Mouse (Mus musculus) 3T3-L1 (cell line): ENCODE measurements around the gene Ehd3.
"Not testable (repeated sequence)": the region's sequence is repeated elsewhere in the genome, so short reads cannot be mapped to it uniquely, and the experiment has no call there.

Experiments used
- DNase-seq: peaks from one replicate; pipeline ENCODE4 v3.0.0-alpha.2; 2015; ENCODE audit warnings: low read depth, low spot score

Ehd3 gene

GRCm38 (mm10) chr17:73824022-73824340, 20.0 kb downstream of the Ehd3 start:
- no peak for DNase-seq

DNA sequence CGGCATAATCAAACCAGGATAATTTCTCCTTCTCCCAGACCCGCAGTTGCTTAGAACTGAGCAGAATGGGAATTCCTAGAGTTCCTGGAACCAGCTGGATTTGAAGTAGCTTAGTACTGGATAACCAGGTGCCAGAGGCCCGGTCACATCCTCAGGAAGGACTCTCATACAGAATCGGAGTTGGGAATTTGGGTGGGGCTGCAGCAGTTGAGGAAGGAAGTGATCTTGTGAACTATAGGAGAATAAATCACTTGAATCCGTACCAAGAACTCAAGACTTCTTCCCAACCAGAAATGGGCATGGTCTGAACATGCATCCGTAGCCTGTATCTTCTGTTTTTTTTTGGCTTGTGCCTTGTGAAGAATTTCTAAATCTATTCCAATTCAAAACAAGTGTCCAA, 22.2 kb downstream of the Ehd3 start:
- DNase-seq = no peak

GRCm38 (mm10) chr17:73827446-73827845, 23.5 kb downstream of the Ehd3 start:
- no peak for DNase-seq

DNA sequence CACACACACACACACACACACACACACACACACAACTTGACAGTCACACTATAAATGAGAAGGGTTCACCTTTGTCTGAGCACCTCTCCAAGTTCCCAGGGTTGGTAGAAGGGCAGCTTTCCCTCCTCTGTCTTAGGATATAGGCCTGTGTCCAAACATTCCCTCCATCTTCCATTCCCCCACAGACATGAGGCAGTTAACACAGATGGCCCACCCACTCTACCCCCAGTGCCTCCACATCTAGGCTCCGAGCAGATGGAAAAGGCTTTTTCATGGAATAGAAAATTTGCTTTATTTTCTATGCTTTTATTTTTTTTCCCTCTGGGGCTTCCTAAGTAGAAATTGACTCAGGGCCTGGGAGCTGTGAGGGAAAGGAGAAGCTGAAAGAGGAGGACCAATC, 26.6 kb downstream of the Ehd3 start:
- DNase-seq = no peak

GRCm38 (mm10) chr17:73831427-73831826, 27.5 kb downstream of the Ehd3 start:
- DNase-seq = no peak

DNA sequence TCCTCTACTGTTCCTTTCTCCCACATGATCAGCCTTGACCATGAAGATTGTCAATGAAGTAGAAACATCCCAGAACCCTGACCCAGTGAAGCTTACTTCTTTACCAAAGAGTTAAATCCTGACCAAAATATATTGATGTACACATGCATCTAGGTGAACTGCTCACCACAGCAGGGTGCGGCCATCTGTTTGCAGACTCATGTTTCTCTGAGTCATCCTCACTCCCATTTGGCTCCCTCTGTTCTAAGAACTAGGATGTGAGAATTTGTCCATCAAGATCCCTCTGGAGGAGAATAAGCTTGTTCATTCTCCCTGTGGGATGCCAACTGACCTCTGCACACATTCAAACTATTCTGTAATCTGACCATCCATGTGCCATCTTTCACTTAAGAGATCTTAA, 29.0 kb downstream of the Ehd3 start:
- DNase-seq = peak; percentile 73

DNA sequence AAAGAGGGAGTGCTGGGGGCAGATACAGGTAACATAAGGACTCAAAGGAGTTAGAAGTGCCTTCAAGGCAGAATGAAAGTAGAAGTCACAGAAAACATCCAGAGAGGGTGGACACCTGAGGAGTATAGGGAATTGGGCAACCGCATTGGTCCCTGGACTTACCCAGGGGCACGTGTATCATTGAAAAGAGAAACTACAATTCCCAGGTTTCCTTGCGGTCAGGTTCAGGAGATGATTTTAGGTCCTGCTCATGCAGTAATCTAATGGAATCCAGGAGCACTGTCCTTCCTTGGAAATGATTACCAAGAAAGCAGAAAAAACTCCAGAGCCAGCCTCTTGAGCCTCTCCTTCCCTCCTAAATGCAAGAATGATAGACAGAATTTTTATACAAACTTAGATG, 29.5 kb downstream of the Ehd3 start:
- no peak for DNase-seq

DNA sequence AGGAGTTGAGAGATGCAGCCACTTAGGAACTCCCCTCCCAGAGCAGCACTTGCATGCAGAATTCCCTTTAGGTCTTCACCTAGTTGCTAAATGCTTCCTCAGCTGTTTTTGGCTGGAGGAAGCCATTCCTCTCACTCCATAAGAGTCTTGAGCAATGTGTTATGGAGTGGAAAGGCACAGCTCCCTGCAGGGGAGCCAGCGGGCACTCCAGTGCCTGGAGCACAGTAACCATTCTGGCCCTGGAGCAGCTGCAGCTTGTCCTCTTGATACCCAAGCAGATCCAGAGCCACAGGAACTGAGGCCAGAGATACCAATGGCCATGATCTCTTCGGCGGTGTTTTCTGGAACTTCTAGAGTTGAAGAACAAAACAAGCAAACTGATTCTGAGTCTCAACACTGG, 32.7 kb downstream of the Ehd3 start:
- peak; percentile 27 for DNase-seq

- DNase-seq = no peak
Measured at GRCm38 (mm10) chr17:73837244-73837643, 33.3 kb downstream of the Ehd3 start.

GRCm38 (mm10) chr17:73839086-73839835, 35.3 kb downstream of the Ehd3 start:
- no peak for DNase-seq

DNA sequence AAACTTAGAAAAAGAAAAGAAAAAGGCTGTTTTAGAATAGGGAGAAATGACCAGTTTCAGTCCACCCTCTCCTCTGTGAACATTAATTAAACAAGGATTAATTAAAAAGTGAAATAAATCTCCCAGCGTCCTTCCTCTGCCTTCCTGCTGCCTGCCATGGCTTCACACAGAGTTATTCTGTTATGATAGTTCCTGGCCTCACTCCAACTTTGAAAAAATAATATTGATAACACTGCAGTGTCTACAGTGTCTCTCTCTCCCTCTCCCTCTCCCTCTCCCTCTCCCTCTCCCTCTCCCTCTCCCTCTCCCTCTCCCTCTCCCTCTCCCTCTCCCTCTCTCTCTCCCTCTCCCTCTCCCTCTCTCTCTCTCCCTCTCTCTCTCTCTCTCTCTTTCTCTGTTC, 35.9 kb downstream of the Ehd3 start:
- not testable (repeated sequence) for DNase-seq

DNA sequence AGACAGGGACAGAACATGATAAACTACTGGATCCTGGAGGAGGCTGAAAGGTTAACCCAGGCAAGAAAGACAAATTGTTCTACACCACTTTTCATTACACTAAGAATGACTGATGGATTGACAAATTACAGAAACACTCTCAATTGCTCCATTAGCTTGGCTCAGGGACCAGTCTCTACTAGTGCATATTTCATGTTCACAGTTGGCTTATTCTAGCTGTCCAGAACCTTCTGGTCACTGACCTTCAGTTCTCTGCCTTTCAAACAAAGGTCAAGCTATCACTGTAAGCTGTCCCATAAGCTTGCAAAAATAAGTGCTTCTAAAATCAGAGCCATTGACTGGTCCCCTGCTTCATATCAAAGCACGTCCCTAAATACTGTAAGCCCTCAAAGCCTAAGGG, 39.0 kb downstream of the Ehd3 start:
- no peak for DNase-seq

- DNase-seq = no peak
Measured at GRCm38 (mm10) chr17:73845632-73846031, 41.7 kb downstream of the Ehd3 start.

DNA sequence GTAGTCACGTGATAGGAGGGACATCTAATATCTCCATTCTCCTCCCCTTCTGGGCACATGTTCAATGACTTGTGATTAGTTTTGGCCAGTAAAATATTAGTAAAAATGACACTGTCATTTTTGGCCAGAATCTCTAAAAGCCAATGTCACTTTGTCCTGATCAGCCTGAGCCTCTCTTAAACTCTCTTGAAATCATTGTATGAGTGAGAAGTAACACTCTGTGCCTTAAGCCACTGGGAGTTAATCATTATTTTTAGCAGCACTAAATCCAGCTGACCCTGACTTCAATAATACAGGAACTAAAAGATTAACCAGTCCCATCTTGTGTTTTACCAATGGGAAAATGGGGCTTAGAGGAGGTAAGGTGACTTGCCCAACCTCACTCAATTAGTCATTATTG, 43.5 kb downstream of the Ehd3 start:
- no peak for DNase-seq

GRCm38 (mm10) chr17:73853041-73853440, 49.1 kb downstream of the Ehd3 start:
- no peak for DNase-seq

DNA sequence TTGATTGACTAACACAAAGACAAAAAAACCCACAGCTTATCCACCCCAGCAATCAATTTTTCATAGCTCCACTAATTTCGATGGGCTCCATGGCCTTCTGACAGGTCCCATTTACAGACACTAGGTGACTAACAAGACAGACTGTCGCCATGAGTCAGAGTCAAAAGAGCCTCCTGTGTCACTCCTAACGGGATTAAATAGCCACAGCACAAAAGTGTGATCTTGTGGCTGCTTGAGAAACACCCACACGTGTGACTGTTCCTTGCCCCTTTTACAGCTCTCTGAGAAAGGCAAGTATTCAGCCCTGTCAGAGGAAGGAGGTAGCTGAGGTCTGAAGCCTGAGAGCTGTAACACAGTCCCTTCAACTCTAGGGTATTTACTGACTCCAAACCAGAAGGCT, 49.8 kb downstream of the Ehd3 start:
- peak; percentile 36 for DNase-seq

DNA sequence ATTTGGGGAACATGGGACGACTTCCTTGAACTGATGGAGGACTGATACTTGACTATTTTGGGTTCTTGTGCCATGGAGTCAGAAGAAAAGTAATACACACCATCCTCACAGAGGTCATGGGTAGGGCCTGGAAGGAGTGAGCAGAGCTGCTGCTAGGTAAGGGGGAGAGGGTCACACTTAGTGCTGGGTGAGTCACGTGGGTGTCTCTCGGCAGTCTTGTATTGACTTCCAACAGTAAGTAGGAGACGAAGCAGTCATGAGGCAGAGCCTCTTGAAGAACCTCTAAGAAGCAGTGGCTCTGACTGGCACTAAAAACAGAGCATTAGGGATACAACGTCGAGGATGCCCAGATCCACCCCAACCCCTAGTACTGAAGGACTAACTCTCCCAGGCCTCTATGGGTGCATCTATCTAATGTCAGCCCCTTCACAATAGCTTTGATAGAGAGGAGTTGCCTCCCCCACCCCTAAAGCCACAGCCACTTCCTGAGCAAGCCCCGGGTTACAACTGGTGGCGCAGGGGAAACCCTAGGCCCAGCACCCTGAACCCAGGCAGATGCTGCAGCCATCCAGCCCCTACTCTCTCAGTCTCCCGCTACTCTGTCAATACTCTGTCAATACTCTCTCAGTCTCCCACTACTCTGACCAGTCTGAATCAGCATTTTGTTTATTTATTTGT, 65.2 kb downstream of the Ehd3 start:
- DNase-seq = no peak

DNA sequence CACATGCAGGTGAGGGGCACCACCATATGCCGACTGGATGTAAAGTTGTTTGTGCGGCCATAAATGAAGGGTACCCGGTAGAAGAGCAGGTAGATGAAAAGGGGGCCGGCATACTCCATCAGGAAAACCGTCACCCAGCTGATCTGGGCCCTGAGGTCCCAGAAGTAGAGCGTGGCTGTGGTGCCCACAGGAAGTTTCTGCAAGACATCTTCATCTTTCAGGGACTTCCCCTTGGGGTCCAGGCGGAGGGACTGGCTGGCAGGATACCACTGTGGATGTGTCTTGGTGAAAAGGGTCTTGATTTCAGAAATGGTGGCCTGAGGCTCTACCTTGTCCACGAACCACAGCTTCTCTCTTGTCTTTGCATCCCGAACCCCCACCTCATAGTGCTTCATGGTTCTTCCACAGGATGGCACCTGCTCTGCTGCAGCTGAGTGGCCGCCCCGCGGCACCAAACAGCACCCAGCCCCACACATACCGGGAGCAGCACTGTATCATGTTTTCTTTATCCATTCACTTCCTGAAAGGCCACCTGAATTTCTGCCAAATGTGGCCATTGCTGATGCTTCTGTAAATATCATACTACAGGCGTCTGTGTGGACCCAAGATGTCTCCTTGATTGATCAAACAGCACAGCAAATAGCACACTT, 67.1 kb downstream of the Ehd3 start:
- no peak for DNase-seq

DNA sequence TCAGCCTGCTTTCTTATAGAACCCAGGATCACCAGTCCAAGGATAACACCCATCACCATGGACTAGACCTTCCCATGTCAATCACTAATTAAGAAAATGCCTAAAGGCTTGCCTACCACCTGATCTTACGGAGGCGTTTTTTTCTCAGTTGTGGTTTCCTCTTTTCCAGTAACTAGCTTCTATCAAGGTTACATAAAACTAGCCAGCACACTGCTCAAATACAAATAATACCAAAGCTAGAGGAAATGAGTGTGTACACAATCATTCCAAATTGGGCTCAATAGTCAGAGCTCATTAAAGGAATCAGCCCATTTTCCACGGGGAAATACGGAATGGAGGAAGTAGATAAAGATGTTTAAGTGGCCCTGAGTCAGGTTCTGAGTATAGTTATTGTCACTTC, 71.3 kb downstream of the Ehd3 start:
- DNase-seq = no peak

DNA sequence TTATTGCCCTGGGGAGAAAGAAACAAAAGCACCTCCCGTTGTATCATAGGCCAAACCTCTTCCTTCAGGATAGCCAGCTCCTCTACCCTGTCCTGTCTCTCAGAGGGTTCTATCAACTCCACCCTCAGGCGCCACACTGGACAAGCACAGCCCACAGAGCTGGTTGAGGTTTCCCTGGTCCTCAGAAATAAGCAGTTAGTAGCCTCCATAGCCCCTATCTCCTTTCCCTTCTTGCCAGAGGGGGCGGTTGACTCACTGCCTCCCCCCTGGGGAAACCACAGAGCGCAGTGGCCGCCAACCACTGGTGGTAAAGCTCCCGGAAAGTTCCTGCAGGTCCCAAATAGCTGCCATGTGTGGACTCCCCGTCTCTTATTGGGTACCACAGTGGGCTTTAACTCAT, 71.7 kb downstream of the Ehd3 start:
- DNase-seq = no peak

DNA sequence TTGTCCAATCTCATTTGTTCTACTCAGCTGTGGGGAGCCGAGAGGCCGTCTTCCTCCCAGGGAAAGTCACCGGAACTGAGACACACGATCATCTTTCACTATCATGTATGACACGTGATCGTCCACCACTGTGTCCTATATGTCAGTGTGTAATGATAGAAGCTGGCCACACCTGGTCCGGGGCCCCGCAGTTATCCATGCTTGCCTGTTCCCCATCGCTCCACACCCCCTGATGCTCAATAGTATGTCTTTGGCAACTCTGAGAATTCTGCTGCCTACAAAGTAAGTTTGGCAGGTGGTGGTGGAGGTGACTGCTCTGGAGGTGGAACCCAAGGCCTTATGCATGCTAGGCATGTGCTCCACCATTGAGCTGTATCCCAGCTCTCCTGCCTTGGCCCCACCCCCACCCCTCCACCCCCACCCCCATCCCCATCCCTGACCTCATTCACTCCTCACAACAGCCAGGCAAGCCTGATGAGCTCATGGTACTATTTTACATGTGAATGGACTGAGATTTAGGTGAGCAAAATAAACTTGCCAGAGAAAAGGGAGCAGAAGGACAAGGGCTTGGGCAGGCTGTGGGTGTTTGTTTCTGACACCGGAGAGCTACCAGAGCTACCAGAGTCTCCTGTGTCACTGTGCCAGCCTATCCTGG, 75.5 kb downstream of the Ehd3 start:
- DNase-seq = no peak

GRCm38 (mm10) chr17:73880286-73880685, 76.4 kb downstream of the Ehd3 start:
- DNase-seq = no peak

GRCm38 (mm10) chr17:73881295-73881694, 77.4 kb downstream of the Ehd3 start:
- no peak for DNase-seq
